Mouse (Mus musculus): ENCODE measurements around the gene Kcnc3.

- no peak for TF ChIP-seq CTCF (IDR thresholded peaks at IDR 0.05; ENCODE audit: control insufficient read depth, insufficient read depth, insufficient read length)
- TF ChIP-seq USF1 (IDR thresholded peaks at IDR 0.05; ENCODE audit: low read depth): no peak
Observed at GRCm38 (mm10) chr7:44582709-44583108, 7.8 kb upstream of the Kcnc3 start.

Data from C2C12 (cell line).